Mouse (Mus musculus): Measurements from ENCODE around the gene Rora. TPM values are rescaled to one million over a fixed set of nuclear protein-coding genes. Genes with fewer than 3 reads are reported as not detected.

Rora gene
- total RNA-seq, 2 experiments from 2014 or later: 24.2 to 26.3 TPM

DNA sequence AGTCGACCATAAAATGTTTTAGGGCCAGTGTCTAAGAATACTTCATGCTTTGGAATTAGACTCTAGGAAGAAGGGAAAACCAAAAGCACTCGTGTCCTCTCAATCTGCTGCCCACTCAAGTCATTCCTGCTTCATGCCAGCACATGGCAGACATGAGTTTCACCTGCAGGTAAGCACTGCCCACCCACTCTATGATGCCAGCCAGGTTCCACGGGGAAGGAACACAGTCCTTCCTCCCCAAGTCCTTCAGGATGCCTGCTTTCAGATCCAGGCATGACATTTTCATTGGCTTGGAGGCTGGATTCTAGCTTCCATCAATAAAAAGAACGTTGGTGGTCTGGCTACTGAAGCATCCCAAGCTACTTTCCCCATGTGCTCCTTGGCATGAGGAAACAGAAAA is 166.4 kb downstream of the Rora start:
- DNase-seq: no peak

DNA sequence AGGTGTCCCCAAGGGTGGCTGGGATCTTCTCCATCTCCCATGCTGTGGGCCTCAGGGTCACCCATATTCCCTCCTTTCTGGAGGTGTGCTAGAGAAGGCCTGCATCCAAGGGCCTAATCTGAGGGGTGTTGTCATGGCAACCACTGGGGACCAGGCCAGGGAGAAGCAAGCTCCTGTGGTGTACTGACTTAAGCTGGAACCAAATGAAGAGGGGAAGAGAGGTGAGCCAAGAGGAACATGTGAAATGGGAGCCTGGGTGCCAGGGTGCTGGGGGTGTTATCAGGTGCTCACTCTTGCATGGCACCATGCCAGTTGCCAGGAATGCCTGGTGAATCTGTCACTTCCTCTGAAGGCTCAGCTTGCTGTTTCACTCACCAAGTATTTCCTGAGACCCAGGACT is 166.9 kb downstream of the Rora start:
- peak; percentile 66 to 74 for DNase-seq

DNA sequence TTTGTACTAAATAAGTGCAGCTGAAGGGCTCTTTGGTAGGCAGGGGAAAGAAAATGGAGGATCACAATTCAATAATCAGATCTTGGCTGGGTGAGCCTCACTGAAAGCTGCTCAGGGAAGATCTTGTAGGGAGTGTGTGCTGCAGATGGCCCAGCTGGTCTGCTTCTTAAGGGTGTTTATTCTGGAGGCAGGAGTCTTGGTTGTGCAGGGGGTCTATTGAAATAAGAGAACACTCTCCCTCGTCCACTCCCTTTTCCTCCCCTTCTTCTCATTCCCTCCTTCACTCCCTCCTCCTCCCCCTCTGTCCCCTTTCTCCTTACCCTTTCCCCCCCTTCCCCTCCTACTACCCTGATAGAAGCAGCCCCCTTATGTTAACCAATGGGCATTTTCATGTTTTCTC is 167.8 kb downstream of the Rora start:
- DNase-seq: no peak

DNA sequence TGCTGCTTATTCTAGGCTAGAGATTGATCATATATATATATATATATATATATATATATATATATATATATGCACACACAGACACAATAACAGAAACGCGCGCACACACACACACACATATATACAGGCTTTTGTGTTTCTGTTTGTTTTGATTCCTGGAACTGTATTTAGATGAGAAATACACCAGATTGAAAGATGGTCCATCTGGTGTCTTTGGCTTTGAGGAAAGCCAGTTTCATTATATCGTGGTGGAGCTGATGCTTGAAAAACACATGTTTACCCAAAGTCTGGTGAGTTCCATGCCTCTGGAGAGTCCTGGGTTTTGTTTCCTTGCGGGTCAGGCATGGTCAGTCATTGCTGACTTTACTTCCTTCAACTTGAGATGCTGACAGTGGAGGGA is 169.7 kb downstream of the Rora start:
- no peak for DNase-seq

DNA sequence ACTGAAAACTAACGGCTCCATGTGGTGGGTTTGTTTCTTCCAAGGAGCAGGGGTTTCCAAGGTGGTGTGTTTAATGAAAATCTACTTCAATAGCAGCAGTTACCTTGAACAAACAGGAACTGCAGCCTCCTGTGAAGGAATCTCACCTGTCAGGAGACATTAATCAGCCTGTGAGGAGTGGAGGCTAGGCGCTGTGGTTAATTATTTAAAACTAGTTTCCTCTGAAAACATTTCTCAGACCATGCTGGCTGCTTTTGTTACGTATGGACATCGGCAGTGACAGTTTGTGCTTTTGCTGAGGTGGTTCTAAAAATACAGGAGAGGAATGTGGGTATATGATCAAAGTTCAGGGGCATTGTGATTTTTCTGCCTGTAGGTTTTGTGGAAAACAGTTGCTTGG is 171.5 kb downstream of the Rora start:
- DNase-seq: no peak

- no peak for DNase-seq
These were observed 172.3 kb downstream of the Rora start for GRCm38 (mm10) chr9:68825841-68826240.

DNA sequence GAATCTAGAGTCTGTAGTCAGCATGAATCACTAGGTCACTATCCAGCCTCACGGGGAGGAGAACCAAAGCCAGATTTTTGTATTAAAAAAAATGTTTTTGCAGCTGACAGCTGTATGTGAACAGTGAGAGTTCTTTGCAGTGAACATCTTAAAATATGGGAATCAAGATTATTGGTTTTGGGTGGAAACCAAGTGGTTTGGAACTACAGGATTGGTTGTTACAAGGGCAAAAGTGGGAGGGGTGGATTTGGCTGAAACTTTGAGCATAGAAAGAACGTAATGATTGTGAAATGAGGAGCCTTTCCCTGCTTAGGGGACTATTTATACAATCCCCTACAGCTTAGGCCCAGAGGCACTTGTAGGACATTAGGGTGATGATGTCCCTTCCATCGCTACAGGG is 173.9 kb downstream of the Rora start:
- DNase-seq: peak in 1 of 2 experiments; percentile 28

- DNase-seq: peak in 1 of 2 experiments; percentile 40
These were observed 176.3 kb downstream of the Rora start for GRCm38 (mm10) chr9:68829903-68830302.

GRCm38 (mm10) chr9:68833323-68833722 is 179.7 kb downstream of the Rora start:
- DNase-seq: no peak

- DNase-seq: no peak
These were observed 181.6 kb downstream of the Rora start for GRCm38 (mm10) chr9:68835037-68835649.

DNA sequence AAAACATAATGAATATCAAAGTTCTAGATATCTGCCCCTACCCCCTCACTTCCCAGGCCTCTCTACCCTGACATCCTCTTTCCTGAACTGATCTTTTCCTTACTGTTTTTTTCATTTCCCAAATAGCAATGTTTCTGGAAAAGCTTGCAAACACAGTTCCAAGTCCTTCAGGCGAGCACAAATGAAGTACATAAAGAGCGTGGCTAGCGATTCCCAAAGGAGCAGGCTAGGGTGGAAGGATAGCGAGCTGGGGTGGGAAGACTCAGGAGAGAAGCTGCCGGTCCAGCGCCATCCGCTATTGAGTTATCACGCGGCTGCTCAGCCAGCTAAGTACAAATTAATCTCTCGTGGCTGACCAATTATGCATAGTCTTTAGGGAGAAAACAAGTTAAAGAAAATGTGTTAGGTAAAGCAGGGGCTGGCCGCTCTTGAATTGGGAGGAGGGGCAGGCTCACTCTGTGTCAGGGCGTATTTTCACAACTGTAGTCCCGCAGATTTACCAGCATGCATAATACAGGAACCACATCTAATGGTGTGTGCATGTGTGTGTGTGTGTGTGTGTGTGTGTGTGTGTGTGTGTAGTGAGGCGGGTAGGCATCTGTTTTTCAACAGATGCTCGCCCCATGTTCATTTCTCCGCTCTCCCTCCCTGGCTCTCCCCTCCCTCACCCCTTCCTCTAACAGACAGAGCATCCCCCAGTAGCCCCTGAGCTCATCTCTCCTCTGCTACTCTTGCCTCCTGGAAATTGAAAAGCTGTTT is 188.7 kb downstream of the Rora start:
- peak; percentile 30 to 38 for DNase-seq

DNA sequence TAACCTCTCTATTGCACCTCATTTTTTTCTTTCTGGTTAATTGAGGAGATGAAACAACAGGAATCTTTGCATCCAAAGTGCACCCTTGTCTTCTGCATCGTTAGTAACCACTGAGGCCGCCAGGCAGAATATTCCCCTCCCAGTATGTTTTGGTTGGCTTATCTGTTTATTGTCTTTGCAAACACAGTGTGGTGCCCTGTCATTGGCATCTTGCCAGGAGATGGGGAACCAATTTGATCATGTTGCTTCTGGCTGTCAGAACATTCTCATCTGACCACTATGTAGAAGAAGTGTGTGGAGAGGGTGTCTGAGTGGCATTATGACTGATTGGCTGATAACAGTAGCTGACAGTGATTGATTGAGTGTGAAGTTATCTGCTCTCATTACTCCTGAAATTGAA is 192.0 kb downstream of the Rora start:
- no peak for DNase-seq

GRCm38 (mm10) chr9:68850321-68850720 is 196.7 kb downstream of the Rora start:
- DNase-seq: no peak

DNA sequence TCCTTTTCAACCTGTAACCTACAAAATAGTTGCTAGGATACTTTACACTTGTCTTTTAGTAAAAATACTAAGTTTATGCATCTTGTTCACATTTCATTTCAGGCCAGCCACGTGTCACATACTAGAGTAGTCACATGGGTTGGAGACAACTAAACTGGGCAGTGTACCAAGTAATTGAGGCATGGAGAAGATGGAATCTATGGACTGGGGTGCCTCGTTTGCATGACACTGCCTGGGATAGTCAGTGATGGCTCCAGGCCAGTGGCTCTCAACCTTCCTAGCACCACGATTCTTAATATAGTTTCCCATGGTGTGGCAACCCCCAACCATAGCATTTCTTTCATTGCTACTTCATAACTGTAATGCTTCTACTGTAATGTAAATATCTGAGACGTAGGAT is 198.6 kb downstream of the Rora start:
- no peak for DNase-seq

GRCm38 (mm10) chr9:68852934-68853333 is 199.3 kb downstream of the Rora start:
- no peak for DNase-seq

- DNase-seq: no peak
These were observed 205.9 kb downstream of the Rora start for GRCm38 (mm10) chr9:68859500-68859899.

GRCm38 (mm10) chr9:68866317-68866716 is 212.7 kb downstream of the Rora start:
- no peak for DNase-seq

DNA sequence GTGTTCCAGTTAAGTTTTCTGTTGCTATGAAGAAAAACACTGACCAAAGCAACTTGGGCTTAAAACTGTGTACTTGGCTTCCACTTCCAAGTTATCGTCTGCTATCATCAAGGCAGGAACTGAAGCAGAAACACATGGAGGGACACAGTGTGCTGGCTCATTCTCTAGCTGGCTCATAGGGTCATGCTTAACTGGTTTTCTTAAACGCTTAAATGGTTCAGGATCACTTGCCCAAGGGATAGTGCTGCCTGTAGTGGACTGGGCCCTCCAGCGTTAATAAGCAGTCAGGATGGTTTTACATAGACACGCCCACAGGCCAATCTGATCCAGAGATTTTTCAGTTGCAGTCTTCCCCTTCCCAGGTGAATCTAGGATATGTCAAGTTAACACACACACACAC is 220.3 kb downstream of the Rora start:
- peak in 1 of 2 experiments; percentile 37 for DNase-seq

- DNase-seq: no peak
These were observed 221.0 kb downstream of the Rora start for GRCm38 (mm10) chr9:68874544-68874943.

DNA sequence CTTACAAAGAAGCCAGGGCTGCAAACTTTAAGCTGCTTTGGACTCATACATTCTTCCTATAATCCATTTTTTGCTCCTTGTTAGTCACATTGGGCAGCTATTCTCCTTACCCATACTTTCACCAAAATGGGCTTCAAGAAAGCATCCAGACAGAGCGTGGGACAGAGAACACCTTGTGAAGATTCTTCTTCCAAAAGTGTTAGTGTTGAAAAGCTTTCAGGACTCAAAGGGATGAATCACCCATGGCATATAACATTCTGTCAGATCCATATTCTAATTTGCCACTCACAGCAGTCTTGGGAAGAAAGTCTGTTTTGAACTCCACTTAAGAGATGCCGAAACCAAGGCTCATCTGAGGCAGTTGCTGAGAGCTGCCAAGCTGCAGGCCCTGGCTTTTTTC is 222.2 kb downstream of the Rora start:
- DNase-seq: no peak

GRCm38 (mm10) chr9:68876289-68876688 is 222.7 kb downstream of the Rora start:
- DNase-seq: no peak

DNA sequence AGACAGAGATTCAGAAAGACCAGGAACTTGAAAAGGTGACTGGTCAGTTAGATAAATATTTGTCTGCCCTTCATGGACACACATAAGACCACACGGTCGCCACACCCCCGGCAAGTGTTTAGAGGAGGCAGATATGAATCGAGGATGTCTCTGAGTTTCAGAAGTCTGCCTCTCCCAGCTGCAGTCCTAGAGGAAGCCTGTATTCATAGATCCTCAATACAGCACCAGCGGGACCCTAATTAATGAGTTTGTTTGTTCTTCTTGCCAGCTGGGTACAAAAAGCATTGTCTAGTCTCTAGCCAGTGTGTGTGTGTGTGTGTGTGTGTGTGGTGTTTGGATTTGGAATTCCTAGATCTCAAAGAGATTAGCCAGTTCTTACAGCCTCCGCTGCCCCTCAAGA is 228.3 kb downstream of the Rora start:
- no peak for DNase-seq

GRCm38 (mm10) chr9:68883005-68883404 is 229.4 kb downstream of the Rora start:
- DNase-seq: peak in 1 of 2 experiments; percentile 29

GRCm38 (mm10) chr9:68883687-68884086 is 230.1 kb downstream of the Rora start:
- peak; percentile 44 to 49 for DNase-seq

Data from heart, adult 18-20 months (tissue).